Mouse (Mus musculus) myocyte (in vitro differentiated cells): ENCODE measurements around the gene L1td1. TPM values are rescaled to one million over a fixed set of nuclear protein-coding genes. Genes with fewer than 3 reads are reported as not detected.

ENCODE experiments used
- H3K27me3 ChIP-seq: one replicate; pipeline ENCODE4 v1.6.1; 2011; ENCODE audit not compliant: control insufficient read depth, insufficient read depth, insufficient read length
- H3K36me3 ChIP-seq: one replicate; pipeline ENCODE4 v1.6.1; 2011; ENCODE audit not compliant: control insufficient read depth, insufficient read depth
- H3K4me2 ChIP-seq: one replicate; pipeline ENCODE4 v1.6.1; 2011; ENCODE audit warnings: low read depth, control low read depth
- H3K4me3 ChIP-seq: one replicate; pipeline ENCODE4 v1.5.1; 2011; ENCODE audit warnings: mild to moderate bottlenecking, control low read depth, moderate library complexity
- H3K79me2 ChIP-seq: one replicate; pipeline ENCODE4 v1.6.1; 2011; ENCODE audit not compliant: control insufficient read depth, insufficient read depth
- H3ac ChIP-seq: one replicate; pipeline ENCODE4 v1.6.1; 2011; ENCODE audit not compliant: control insufficient read depth, insufficient read length
- CEBPB ChIP-seq: IDR thresholded peaks from 2 replicates; pipeline ENCODE4 v1.6.1; 2011; ENCODE audit warnings: mild to moderate bottlenecking, moderate library complexity; ENCODE audit not compliant: poor library complexity, insufficient read depth, severe bottlenecking
- E2F4 ChIP-seq: IDR thresholded peaks from one replicate; pipeline ENCODE4 v1.6.1; 2011; ENCODE audit warnings: mild to moderate bottlenecking, control low read depth, moderate library complexity; ENCODE audit not compliant: insufficient read depth
- MAX ChIP-seq: IDR thresholded peaks from one replicate; pipeline ENCODE4 v1.6.1; 2011; ENCODE audit warnings: low read depth, mild to moderate bottlenecking, control low read depth
- MYOD1 ChIP-seq, 3 experiments: IDR thresholded peaks; one replicate each; pipeline ENCODE4 v1.6.1; 2011; ENCODE audit warnings: control low read depth in 2 of 3, low read depth in 2 of 3, mild to moderate bottlenecking in 2 of 3, moderate library complexity in 1 of 3; ENCODE audit not compliant: insufficient read length in 2 of 3, control insufficient read depth in 1 of 3
- MYOG ChIP-seq, 3 experiments: IDR thresholded peaks; one replicate each; pipeline ENCODE4 v1.6.1; 2011; ENCODE audit warnings: control low read depth in 2 of 3, low read depth in 2 of 3, mild to moderate bottlenecking in 2 of 3; ENCODE audit not compliant: insufficient read length in 2 of 3, control insufficient read depth in 1 of 3, insufficient read depth in 1 of 3
- POLR2A ChIP-seq: IDR thresholded peaks from one replicate; pipeline ENCODE4 v1.6.1; 2011; ENCODE audit warnings: low read depth, mild to moderate bottlenecking, control low read depth, moderate library complexity; ENCODE audit not compliant: insufficient read length
- POLR2AphosphoS2 ChIP-seq: IDR thresholded peaks from one replicate; pipeline ENCODE4 v1.6.1; 2011; ENCODE audit warnings: low read depth, control low read depth; ENCODE audit not compliant: insufficient read length
- REST ChIP-seq: IDR thresholded peaks from one replicate; pipeline ENCODE4 v1.6.1; 2011; ENCODE audit warnings: mild to moderate bottlenecking, control low read depth, moderate library complexity; ENCODE audit not compliant: insufficient read depth, insufficient read length
- SRF ChIP-seq: IDR thresholded peaks from one replicate; pipeline ENCODE4 v1.6.1; 2011; ENCODE audit warnings: low read depth; ENCODE audit not compliant: control insufficient read depth, insufficient read length
- TCF12 ChIP-seq: IDR thresholded peaks from one replicate; pipeline ENCODE4 v1.6.1; 2011; ENCODE audit warnings: mild to moderate bottlenecking, control low read depth; ENCODE audit not compliant: poor library complexity, insufficient read depth, severe bottlenecking
- TCF3 ChIP-seq: IDR thresholded peaks from one replicate; pipeline ENCODE4 v1.6.1; 2011; ENCODE audit warnings: low read depth, control low read depth; ENCODE audit not compliant: insufficient read length
- USF1 ChIP-seq: IDR thresholded peaks from one replicate; pipeline ENCODE4 v1.6.1; 2011; ENCODE audit warnings: low read depth, mild to moderate bottlenecking, control low read depth, moderate library complexity
- polyA plus RNA-seq: library from polyadenylated mRNA; unstranded; fragments of >200 nt; fragmentation: generic; extraction: Trizol; gene quantifications from one replicate; pipeline ENCODE4 v1.2.1, GENCODE M21; 2012; ENCODE audit warnings: missing spikeins

The L1td1 gene
- not detected for polyA plus RNA-seq

DNA sequence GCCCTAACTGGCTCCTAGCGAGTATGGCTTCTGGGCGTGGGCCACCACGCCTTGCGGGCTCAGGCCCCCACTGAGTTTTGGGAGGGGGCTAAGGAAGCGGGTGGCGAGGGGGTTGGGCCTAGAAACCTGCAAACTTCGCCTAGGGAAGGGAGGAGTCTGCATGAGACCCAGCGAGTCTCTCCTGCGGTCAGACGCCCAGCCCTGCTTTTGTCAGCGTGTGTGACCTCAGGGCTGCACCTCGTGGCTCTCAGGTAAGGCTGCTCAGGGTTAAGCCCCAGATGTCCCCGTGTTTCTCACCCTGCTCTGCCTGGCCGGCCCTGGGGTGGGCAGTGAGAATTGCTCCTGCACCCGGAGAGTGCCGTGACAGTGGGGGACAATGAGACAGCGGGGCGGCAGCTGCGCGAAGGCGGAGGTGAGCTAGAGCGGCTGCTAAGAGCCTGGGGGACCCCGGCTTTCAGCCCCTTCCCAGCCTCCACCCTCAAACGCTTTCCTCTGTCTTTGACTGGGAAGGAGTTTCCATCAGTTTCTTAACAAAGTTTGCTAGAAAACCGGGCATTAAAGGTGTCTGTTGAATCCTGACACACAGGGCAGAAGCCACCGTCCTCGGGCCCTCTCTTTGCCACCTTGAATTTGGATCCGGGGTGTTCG, at the start of gene L1td1:
Gene L1td1, plus strand, starts transcription at position 145 of the 648 bp plus-strand sequence.
- no peak within 1 kb of the TSS for H3K4me2 ChIP-seq
- TF ChIP-seq POLR2AphosphoS2, result no peak
- no peak for TF ChIP-seq REST
- TF ChIP-seq SRF, result no peak
- TF ChIP-seq MAX, result no peak
- TF ChIP-seq E2F4, result no peak
- no peak for TF ChIP-seq POLR2A
- TF ChIP-seq MYOD1 (IDR thresholded peaks at IDR 0.05; ENCODE audit: control insufficient read depth in 1 of 3, insufficient read length in 2 of 3, low read depth in 2 of 3), result no peak
- no peak for TF ChIP-seq USF1
- TF ChIP-seq TCF3, result no peak
- TF ChIP-seq CEBPB, result no peak
- no peak for TF ChIP-seq MYOG (IDR thresholded peaks at IDR 0.05; ENCODE audit: control insufficient read depth in 1 of 3, insufficient read depth in 1 of 3, insufficient read length in 2 of 3, low read depth in 2 of 3)
- TF ChIP-seq TCF12, result no peak
- H3K79me2 ChIP-seq, result no peaks in the 10 kb centered on the region
- no peaks in the 10 kb centered on the region for H3K27me3 ChIP-seq
- H3K36me3 ChIP-seq, result no peaks in the 10 kb centered on the region
- H3ac ChIP-seq, result no peak within 1 kb of the TSS
- H3K4me3 ChIP-seq, result no peak within 1 kb of the TSS

DNA sequence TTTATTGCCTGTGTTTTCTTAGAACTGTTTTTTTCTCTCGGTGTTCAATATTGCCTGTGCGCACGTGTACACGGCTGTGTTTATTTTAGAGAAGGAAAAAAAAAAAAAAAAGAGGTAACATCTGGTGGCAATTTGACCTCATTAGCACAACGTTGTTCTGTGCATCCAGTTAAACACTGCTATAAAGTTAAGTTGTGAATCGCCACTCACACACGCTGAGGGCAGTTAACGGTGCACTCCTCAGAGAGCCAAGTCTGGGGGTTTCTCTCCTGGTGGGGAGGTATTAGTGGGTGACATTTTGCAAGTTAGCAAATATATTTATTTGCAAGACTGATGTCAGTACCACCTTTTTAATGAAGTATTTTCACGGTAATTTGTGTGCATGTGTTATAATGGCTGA, 49.0 kb upstream of the L1td1 start:
- Histone ChIP-seq H3K4me3 (no peak overlapping the region), H3ac (no peak overlapping the region), H3K27me3 (no peaks in the 10 kb centered on the region), H3K4me2 (no peak overlapping the region), H3K79me2 (no peaks in the 10 kb centered on the region), H3K36me3 (no peaks in the 10 kb centered on the region)
- TF ChIP-seq POLR2A, result no peak
- no peak for TF ChIP-seq MAX
- TF ChIP-seq REST, result no peak
- no peak for TF ChIP-seq TCF12
- no peak for TF ChIP-seq MYOD1 (IDR thresholded peaks at IDR 0.05; ENCODE audit: control insufficient read depth in 1 of 3, insufficient read length in 2 of 3, low read depth in 2 of 3)
- no peak for TF ChIP-seq MYOG (IDR thresholded peaks at IDR 0.05; ENCODE audit: control insufficient read depth in 1 of 3, insufficient read depth in 1 of 3, insufficient read length in 2 of 3, low read depth in 2 of 3)
- no peak for TF ChIP-seq POLR2AphosphoS2
- TF ChIP-seq CEBPB, result no peak
- no peak for TF ChIP-seq SRF
- no peak for TF ChIP-seq E2F4
- no peak for TF ChIP-seq TCF3
- no peak for TF ChIP-seq USF1

DNA sequence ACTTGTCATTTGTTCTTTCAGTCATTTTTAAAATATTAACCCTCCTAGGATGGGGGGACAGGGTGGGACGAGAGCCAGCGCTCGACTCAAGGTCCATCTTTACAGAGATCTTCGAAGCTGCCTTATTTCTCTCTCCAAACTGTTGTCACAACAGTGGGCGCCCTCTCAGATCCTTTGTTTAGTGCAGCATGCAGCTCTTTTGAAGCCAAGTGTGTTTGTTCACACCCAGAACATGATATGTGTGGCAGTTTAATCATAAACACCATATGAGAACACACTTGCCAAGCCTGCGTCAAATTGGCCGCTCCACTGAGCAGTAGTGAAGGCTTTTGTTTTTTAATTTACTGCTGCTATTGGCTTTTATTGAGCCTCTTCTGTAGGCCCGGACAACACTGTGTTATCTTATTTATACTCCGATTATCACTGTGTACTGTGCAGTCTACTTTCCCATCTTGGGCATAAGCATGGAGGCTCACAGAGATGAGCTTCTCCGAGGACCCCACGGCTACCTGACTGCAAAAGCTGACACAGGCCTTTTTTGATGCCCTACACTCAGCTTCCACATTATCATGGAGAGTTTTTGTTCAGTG, 39.8 kb upstream of the L1td1 start:
- TF ChIP-seq POLR2AphosphoS2 (no peak), MYOG (IDR thresholded peaks at IDR 0.05; ENCODE audit: control insufficient read depth in 1 of 3, insufficient read depth in 1 of 3, insufficient read length in 2 of 3, low read depth in 2 of 3) (no peak), TCF12 (no peak), SRF (no peak), E2F4 (no peak), MYOD1 (IDR thresholded peaks at IDR 0.05; ENCODE audit: control insufficient read depth in 1 of 3, insufficient read length in 2 of 3, low read depth in 2 of 3) (no peak), USF1 (no peak), REST (no peak)
- Histone ChIP-seq H3K27me3 (no peaks in the 10 kb centered on the region), H3K4me2 (no peak overlapping the region), H3K36me3 (no peaks in the 10 kb centered on the region), H3K79me2 (no peaks in the 10 kb centered on the region), H3ac (no peak overlapping the region), H3K4me3 (no peak overlapping the region)

DNA sequence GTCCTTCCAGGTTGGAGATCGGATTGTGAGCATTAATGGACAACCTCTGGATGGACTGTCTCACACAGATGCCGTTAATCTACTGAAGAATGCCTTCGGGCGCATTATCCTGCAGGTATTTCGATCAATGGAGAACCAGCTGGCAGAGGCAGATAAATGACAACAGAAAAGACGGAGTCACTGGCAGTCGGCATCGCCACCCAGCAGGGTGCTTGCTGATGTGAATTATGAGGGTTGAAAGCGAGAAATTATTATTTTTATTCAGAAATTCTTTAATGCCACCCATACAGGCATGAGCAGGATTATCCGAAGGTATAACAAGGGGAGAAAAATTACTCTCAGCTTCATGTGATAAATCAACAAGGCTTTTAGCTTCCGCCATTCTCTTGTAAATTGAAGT, 38.4 kb upstream of the L1td1 start:
- Histone ChIP-seq H3K4me3 (no peak overlapping the region), H3K27me3 (no peaks in the 10 kb centered on the region), H3K4me2 (no peak overlapping the region), H3K36me3 (no peaks in the 10 kb centered on the region), H3K79me2 (no peaks in the 10 kb centered on the region), H3ac (no peak overlapping the region)
- no peak for TF ChIP-seq TCF3
- TF ChIP-seq MAX, result no peak
- TF ChIP-seq CEBPB, result no peak
- no peak for TF ChIP-seq REST
- TF ChIP-seq E2F4, result no peak

DNA sequence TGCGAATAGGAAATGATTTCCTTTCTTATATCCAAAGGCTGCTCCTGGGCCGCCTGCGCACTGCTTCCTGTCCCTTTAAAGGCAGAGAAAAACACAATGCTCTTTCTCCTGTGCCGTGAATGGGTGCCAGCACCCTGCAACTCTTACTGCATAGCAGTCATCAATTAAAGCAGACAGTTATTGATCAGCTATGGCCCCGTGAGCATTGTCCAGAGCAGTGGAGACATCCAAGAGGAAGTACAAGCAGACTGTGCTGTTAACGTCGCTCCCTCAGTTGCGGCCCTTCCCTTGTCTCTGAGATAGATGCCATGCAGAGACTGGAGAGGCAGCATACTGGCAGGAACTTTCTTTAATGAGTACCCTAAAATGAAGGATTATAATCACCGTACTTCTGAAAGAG, 38.0 kb upstream of the L1td1 start:
- no peak overlapping the region for H3ac ChIP-seq
- no peak overlapping the region for H3K4me3 ChIP-seq
- H3K79me2 ChIP-seq, result no peaks in the 10 kb centered on the region
- H3K36me3 ChIP-seq, result no peaks in the 10 kb centered on the region
- no peak overlapping the region for H3K4me2 ChIP-seq
- TF ChIP-seq SRF (no peak), MYOG (IDR thresholded peaks at IDR 0.05; ENCODE audit: control insufficient read depth in 1 of 3, insufficient read depth in 1 of 3, insufficient read length in 2 of 3, low read depth in 2 of 3) (no peak), POLR2A (no peak)
- no peaks in the 10 kb centered on the region for H3K27me3 ChIP-seq
